Comparison of ENCODE assay signal across 8 mouse cellular contexts in genomic region chr9:92249447-92249852, GRCm38 (mm10). TPM values are rescaled to one million over a fixed set of nuclear protein-coding genes. Genes with fewer than 3 reads are reported as not detected.
A peak's percentile ranks its signal among the peaks of the same experiment; 100 is the strongest.
DNase-seq lines count a peak whose midpoint lies in the region; ATAC-seq and TF ChIP-seq lines count a peak whose summit lies in the region.

Gene Plscr1 (plus strand): TSS chr9:92249750.

- 38% methylated on average over 7 of the region's 7 CpGs for WGBS in hindbrain, embryonic 11.5 days
- 46% methylated on average over 7 of the region's 7 CpGs for WGBS in midbrain, embryonic 10.5 days

- peak within 1 kb of the TSS; percentile 63 for H3K4me2 ChIP-seq in hindbrain, embryonic 11.5 days (replicated peaks; ENCODE audit: low read depth, low read length)

- TF ChIP-seq POLR2A in cortical plate, adult 2 months (IDR thresholded peaks at IDR 0.05; ENCODE audit: extremely low read depth, insufficient read depth, low read length): no peak

- peak within 1 kb of the TSS; percentile 44 for H3K27ac ChIP-seq in left cerebral cortex, adult 2 months
- peak within 1 kb of the TSS; percentile 6; the same call in 1 of the 2 replicates for H3K27ac ChIP-seq in cortical plate, adult 2 months (ENCODE audit: insufficient read depth, low read length)
- H3K27ac ChIP-seq in hindbrain, embryonic 11.5 days (ENCODE audit: low read depth, low read length): peak within 1 kb of the TSS; percentile 59
- peak within 1 kb of the TSS; percentile 94 for H3K27ac ChIP-seq in midbrain, embryonic 10.5 days (replicated peaks)

- no peaks in the 10 kb centered on the region for H3K36me3 ChIP-seq in hindbrain, embryonic 11.5 days (ENCODE audit: control insufficient read depth, insufficient read depth, low read length)
- H3K36me3 ChIP-seq in midbrain, embryonic 10.5 days: no peaks in the 10 kb centered on the region

- no peak for DNase-seq in left cerebral cortex, adult 2 months (ENCODE audit: extremely low spot score in 1 of 2, low spot score in 2 of 2)
- DNase-seq in left cerebral cortex, postnatal 10 days (ENCODE audit: extremely low spot score in 1 of 2, low spot score in 2 of 2): no peak
- DNase-seq in hindbrain, embryonic 11.5 days (ENCODE audit: low spot score): no peak
- DNase-seq in midbrain, embryonic 10.5 days (ENCODE audit: low spot score): no peak
- no peak for DNase-seq in layer of hippocampus, postnatal 10 days (ENCODE audit: low spot score in 2 of 2)
- DNase-seq in gastrocnemius, postnatal 4 days (ENCODE audit: low spot score in 2 of 2): no peak
- no peak for DNase-seq in left cerebral cortex, adult 8-10 months (ENCODE audit: low spot score in 2 of 2)

- intact Hi-C loops in left cerebral cortex, adult 2 months (cut with DNase I): no loop called here
- intact Hi-C loops in left cerebral cortex, postnatal 10 days (cut with DNase I): no loop called here

- H3K4me3 ChIP-seq in left cerebral cortex, adult 2 months: peak within 1 kb of the TSS; percentile 55
- H3K4me3 ChIP-seq in cortical plate, adult 2 months (ENCODE audit: insufficient read depth, low read length): peak within 1 kb of the TSS; percentile 56
- H3K4me3 ChIP-seq in hindbrain, embryonic 11.5 days (ENCODE audit: low read depth, low read length): peak within 1 kb of the TSS; percentile 64
- H3K4me3 ChIP-seq in midbrain, embryonic 10.5 days: peak within 1 kb of the TSS; percentile 76

- ATAC-seq in hindbrain, embryonic 11.5 days (ENCODE audit: low FRiP score): no peak

- no peak for TF ChIP-seq CTCF in left cerebral cortex, adult 2 months (IDR thresholded peaks at IDR 0.05)
- TF ChIP-seq CTCF in cortical plate, adult 2 months (IDR thresholded peaks at IDR 0.05; ENCODE audit: extremely low read depth, insufficient read depth, low read length): no peak

- peak within 1 kb of the TSS; percentile 80 for H3K9ac ChIP-seq in hindbrain, embryonic 11.5 days (ENCODE audit: low read depth, low read length)

- H3K9me3 ChIP-seq in hindbrain, embryonic 11.5 days (ENCODE audit: control insufficient read depth, low read length): no peaks in the 10 kb centered on the region
- H3K9me3 ChIP-seq in midbrain, embryonic 10.5 days (replicated peaks): no peaks in the 10 kb centered on the region

- no peaks in the 10 kb centered on the region for H3K4me1 ChIP-seq in cortical plate, adult 2 months (ENCODE audit: control insufficient read depth, insufficient read depth, low read length)
- no peaks in the 10 kb centered on the region for H3K4me1 ChIP-seq in hindbrain, embryonic 11.5 days (replicated peaks; ENCODE audit: control insufficient read depth, insufficient read depth, low read length)
- H3K4me1 ChIP-seq in midbrain, embryonic 10.5 days: peaks cover 20% of the 10 kb centered on the region

- no peaks in the 10 kb centered on the region for H3K27me3 ChIP-seq in hindbrain, embryonic 11.5 days (ENCODE audit: control insufficient read depth, insufficient read depth, low read length)
- no peaks in the 10 kb centered on the region for H3K27me3 ChIP-seq in midbrain, embryonic 10.5 days (ENCODE audit: low read depth, poor library complexity, severe bottlenecking)

RNA-seq across cellular contexts. Expression of gene Plscr1, which starts in this region (rescaled TPM):
- total RNA-seq in left cerebral cortex, adult 2 months (2021): 1 to 10 TPM; 1.6 to 1.7 TPM
- total RNA-seq in left cerebral cortex, postnatal 10 days (2021): 1 to 10 TPM; 1.2 to 1.3 TPM
- polyA plus RNA-seq in cortical plate, adult 2 months (2012; rRNA removed): 2.4 and 2.6 TPM in 2 replicates
- polyA plus RNA-seq in hindbrain, embryonic 11.5 days (2014; fragmentation: Nextera tagmentation; extraction: Ambion mirVana): 26.0 and 27.6 TPM in 2 replicates
- polyA plus RNA-seq in midbrain, embryonic 10.5 days (2016; fragmentation: Nextera tagmentation; extraction: Ambion mirVana): 29.8 and 32.9 TPM in 2 replicates
- 1 to 10 TPM; 1.7 to 1.8 TPM for total RNA-seq in layer of hippocampus, postnatal 10 days (2021)
- total RNA-seq in gastrocnemius, postnatal 4 days (2021): 1 to 10 TPM; 2.5 to 3.1 TPM
- 1 to 10 TPM; 1.7 to 2.4 (median 2.4) TPM for total RNA-seq in left cerebral cortex, adult 8-10 months (2022)

Comparison
In these comparisons a context has a peak if more than half of its experiments do, and no peak if none do; other contexts are left out.
1. H3K27ac ChIP-seq: peak in every context shown above with its lines; median percentile 94 in midbrain, embryonic 10.5 days; 59 in hindbrain, embryonic 11.5 days; 44 in left cerebral cortex, adult 2 months; 6 in cortical plate, adult 2 months.